Mouse (Mus musculus): ENCODE measurements around the gene Atp13a2. TPM values are rescaled to one million over a fixed set of nuclear protein-coding genes. Genes with fewer than 3 reads are reported as not detected.

Atp13a2 gene
- total and polyA plus RNA-seq, 2 experiments, result 13.3 to 34.0 TPM

- no peak for DNase-seq (ENCODE audit: extremely low read depth, low read depth, low spot score)
- Histone ChIP-seq H3K9ac (ENCODE audit: low read depth, low read length) (no peak overlapping the region), H3K4me1 (ENCODE audit: control insufficient read depth, insufficient read depth, low read length) (no peaks in the 10 kb centered on the region), H3K79me2 (ENCODE audit: control insufficient read depth, insufficient read depth, low read length) (no peaks in the 10 kb centered on the region), H3K4me3 (ENCODE audit: insufficient read depth, low read depth, low read length) (no peak overlapping the region), H3K27me3 (ENCODE audit: control insufficient read depth, insufficient read depth, low read length) (no peaks in the 10 kb centered on the region), H3K27ac (replicated peaks; ENCODE audit: insufficient read depth, low read depth, low read length) (no peak overlapping the region), H3K36me3 (ENCODE audit: control insufficient read depth, insufficient read depth, low read length) (no peaks in the 10 kb centered on the region)
- 86% methylated on average over 14 of the region's 14 CpGs for WGBS
- TF ChIP-seq CTCF (IDR thresholded peaks at IDR 0.05; ENCODE audit: low read depth, low read length) (no peak), POLR2A (IDR thresholded peaks at IDR 0.05; ENCODE audit: extremely low read depth, insufficient read depth, low read length) (no peak)
These were observed 40.0 kb upstream of the Atp13a2 start for GRCm38 (mm10) chr4:140946580-140947205.

- no peaks in the 10 kb centered on the region for H3K4me1 ChIP-seq (ENCODE audit: control insufficient read depth, insufficient read depth, low read length)
- no peak for DNase-seq (ENCODE audit: extremely low read depth, low read depth, low spot score)
- 80% methylated on average over 12 of the region's 12 CpGs for WGBS
- no peaks in the 10 kb centered on the region for H3K27me3 ChIP-seq (ENCODE audit: control insufficient read depth, insufficient read depth, low read length)
- H3K4me3 ChIP-seq (ENCODE audit: insufficient read depth, low read depth, low read length), result no peak overlapping the region
- no peak for TF ChIP-seq POLR2A (IDR thresholded peaks at IDR 0.05; ENCODE audit: extremely low read depth, insufficient read depth, low read length)
- TF ChIP-seq CTCF (IDR thresholded peaks at IDR 0.05; ENCODE audit: low read depth, low read length), result no peak
- no peaks in the 10 kb centered on the region for H3K36me3 ChIP-seq (ENCODE audit: control insufficient read depth, insufficient read depth, low read length)
- H3K79me2 ChIP-seq (ENCODE audit: control insufficient read depth, insufficient read depth, low read length), result no peaks in the 10 kb centered on the region
- no peak overlapping the region for H3K27ac ChIP-seq (replicated peaks; ENCODE audit: insufficient read depth, low read depth, low read length)
- H3K9ac ChIP-seq (ENCODE audit: low read depth, low read length), result no peak overlapping the region
These were observed 38.9 kb upstream of the Atp13a2 start for GRCm38 (mm10) chr4:140947487-140948440.

DNA sequence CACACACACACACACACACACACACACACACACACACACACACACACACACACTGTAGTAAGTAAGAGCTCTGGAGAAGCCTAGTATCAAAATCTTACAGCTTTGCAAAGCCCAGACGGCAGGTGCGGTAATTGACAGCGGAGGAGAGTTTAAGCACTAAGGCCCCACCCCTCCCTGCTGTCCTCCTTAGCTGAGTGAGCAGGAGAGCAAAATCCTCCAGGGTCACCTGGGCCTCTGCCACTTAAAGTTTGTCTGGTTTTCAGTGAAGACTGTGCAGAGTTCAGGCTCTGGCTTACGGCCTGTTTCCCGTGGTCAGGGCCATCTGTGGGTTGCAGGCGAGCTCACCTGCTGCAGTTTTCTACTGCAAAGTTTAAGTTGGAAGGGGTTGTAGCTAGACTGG, 38.2 kb upstream of the Atp13a2 start:
- Histone ChIP-seq H3K27me3 (ENCODE audit: control insufficient read depth, insufficient read depth, low read length) (no peaks in the 10 kb centered on the region), H3K4me3 (ENCODE audit: insufficient read depth, low read depth, low read length) (no peak overlapping the region), H3K27ac (replicated peaks; ENCODE audit: insufficient read depth, low read depth, low read length) (no peak overlapping the region), H3K36me3 (ENCODE audit: control insufficient read depth, insufficient read depth, low read length) (no peaks in the 10 kb centered on the region), H3K9ac (ENCODE audit: low read depth, low read length) (no peak overlapping the region), H3K79me2 (ENCODE audit: control insufficient read depth, insufficient read depth, low read length) (no peaks in the 10 kb centered on the region), H3K4me1 (ENCODE audit: control insufficient read depth, insufficient read depth, low read length) (no peaks in the 10 kb centered on the region)
- WGBS, result 93% methylated on average over 6 of the region's 6 CpGs
- TF ChIP-seq CTCF (IDR thresholded peaks at IDR 0.05; ENCODE audit: low read depth, low read length), result no peak
- no peak for TF ChIP-seq POLR2A (IDR thresholded peaks at IDR 0.05; ENCODE audit: extremely low read depth, insufficient read depth, low read length)
- DNase-seq (ENCODE audit: extremely low read depth, low read depth, low spot score), result no peak

GRCm38 (mm10) chr4:140949052-140949451, 37.6 kb upstream of the Atp13a2 start:
- Histone ChIP-seq H3K36me3 (ENCODE audit: control insufficient read depth, insufficient read depth, low read length) (no peaks in the 10 kb centered on the region), H3K4me1 (ENCODE audit: control insufficient read depth, insufficient read depth, low read length) (no peaks in the 10 kb centered on the region), H3K4me3 (ENCODE audit: insufficient read depth, low read depth, low read length) (no peak overlapping the region), H3K27ac (replicated peaks; ENCODE audit: insufficient read depth, low read depth, low read length) (no peak overlapping the region), H3K9ac (ENCODE audit: low read depth, low read length) (no peak overlapping the region), H3K27me3 (ENCODE audit: control insufficient read depth, insufficient read depth, low read length) (no peaks in the 10 kb centered on the region), H3K79me2 (ENCODE audit: control insufficient read depth, insufficient read depth, low read length) (no peaks in the 10 kb centered on the region)
- WGBS, result 85% methylated on average over 8 of the region's 8 CpGs
- DNase-seq (ENCODE audit: extremely low read depth, low read depth, low spot score), result no peak
- TF ChIP-seq POLR2A (IDR thresholded peaks at IDR 0.05; ENCODE audit: extremely low read depth, insufficient read depth, low read length), result no peak
- no peak for TF ChIP-seq CTCF (IDR thresholded peaks at IDR 0.05; ENCODE audit: low read depth, low read length)

- Histone ChIP-seq H3K4me1 (ENCODE audit: control insufficient read depth, insufficient read depth, low read length) (no peaks in the 10 kb centered on the region), H3K36me3 (ENCODE audit: control insufficient read depth, insufficient read depth, low read length) (no peaks in the 10 kb centered on the region), H3K27me3 (ENCODE audit: control insufficient read depth, insufficient read depth, low read length) (no peaks in the 10 kb centered on the region), H3K79me2 (ENCODE audit: control insufficient read depth, insufficient read depth, low read length) (no peaks in the 10 kb centered on the region), H3K27ac (replicated peaks; ENCODE audit: insufficient read depth, low read depth, low read length) (no peak overlapping the region), H3K9ac (ENCODE audit: low read depth, low read length) (no peak overlapping the region), H3K4me3 (ENCODE audit: insufficient read depth, low read depth, low read length) (no peak overlapping the region)
- 82% methylated on average over 16 of the region's 16 CpGs for WGBS
- DNase-seq (ENCODE audit: extremely low read depth, low read depth, low spot score), result no peak
- TF ChIP-seq POLR2A (IDR thresholded peaks at IDR 0.05; ENCODE audit: extremely low read depth, insufficient read depth, low read length), result no peak
- no peak for TF ChIP-seq CTCF (IDR thresholded peaks at IDR 0.05; ENCODE audit: low read depth, low read length)
These were observed 37.1 kb upstream of the Atp13a2 start for GRCm38 (mm10) chr4:140949616-140950015.
